12 mouse cellular contexts compared by ENCODE assay signal in the genomic region with DNA sequence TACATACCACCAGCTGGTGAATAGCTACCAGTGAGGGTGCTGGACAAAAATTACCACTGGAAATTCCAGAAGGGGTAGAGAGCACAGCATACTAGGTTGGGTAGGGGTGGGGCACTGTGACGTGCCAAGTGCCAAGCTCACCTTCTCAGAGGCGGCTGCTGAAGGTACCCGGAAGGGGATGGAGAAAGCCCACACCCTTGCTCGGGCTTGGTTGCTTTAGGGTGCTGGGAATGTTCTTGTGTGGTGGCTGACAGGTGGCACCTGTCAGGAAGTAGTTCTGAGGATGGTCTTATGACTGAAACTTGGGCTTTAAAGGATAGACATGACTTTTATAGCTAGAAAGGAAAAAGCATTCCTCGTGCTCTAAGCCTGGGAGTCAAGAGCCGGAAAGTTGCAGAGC.
"Had no signal": no experiment of that assay in that cellular context is flagged by ENCODE, and none has a peak within 500 bp of the region (broad histone marks: within the 10 kb centered on the region; RNA-seq: fewer than 3 reads in every experiment).

No protein-coding gene starts in this region.

- DNase-seq: left cerebral cortex, postnatal 4 days; liver; liver, embryonic 13.5 days; liver, postnatal 0 days; lung, adult 18-20 months; lung, adult 2 months; lung, embryonic 14.5 days; lung, postnatal 10 days; lung, postnatal 14 days; lung, postnatal 36 days; lung, postnatal 4 days; midbrain, embryonic 14.5 days had no signal
